Mouse (Mus musculus): ENCODE data around the gene Uck2. TPM values are rescaled to one million over a fixed set of nuclear protein-coding genes. Genes with fewer than 3 reads are reported as not detected.

Gene Uck2
- polyA plus RNA-seq, 1 experiment from 2014 or later = 120 TPM

DNA sequence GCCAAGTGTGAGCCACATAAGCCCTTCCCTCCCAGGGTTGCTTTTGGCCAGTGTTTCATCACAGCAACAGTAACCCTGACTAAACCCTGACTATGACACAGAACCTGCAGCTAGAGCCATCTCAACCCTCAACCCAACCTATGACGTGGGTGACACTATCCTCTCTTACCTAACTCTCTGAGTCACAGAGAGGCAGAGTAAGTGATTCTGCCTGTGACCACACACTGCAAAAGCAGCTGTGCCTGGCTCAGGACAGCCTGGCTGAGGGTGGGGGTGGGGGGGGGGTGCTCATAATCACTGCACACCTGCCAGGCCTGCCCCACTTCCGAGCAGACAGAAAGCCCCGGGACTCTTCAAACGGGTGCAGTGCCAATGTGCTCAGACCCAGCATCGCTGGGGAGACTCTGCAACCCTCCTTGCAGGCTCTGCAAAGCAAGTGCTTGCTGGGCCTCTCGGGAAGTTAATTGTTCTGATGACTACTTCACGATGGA lies 42.9 kb downstream of the Uck2 start:
- Histone ChIP-seq H3K27me3 (replicated peaks; ENCODE audit: low read depth, poor library complexity, severe bottlenecking) (no peaks in the 10 kb centered on the region), H3K4me1 (peaks cover 86% of the 10 kb centered on the region), H3K9me3 (no peaks in the 10 kb centered on the region), H3K27ac (replicated peaks) (0 out of 2 replicates have a peak overlapping the region, but pooled peaks have one; percentile 35), H3K4me3 (no peak overlapping the region), H3K36me3 (replicated peaks) (peaks cover 7% of the 10 kb centered on the region)
- no peak for DNase-seq (ENCODE audit: low spot score)
- 53% methylated on average over 7 of the region's 7 CpGs for WGBS

DNA sequence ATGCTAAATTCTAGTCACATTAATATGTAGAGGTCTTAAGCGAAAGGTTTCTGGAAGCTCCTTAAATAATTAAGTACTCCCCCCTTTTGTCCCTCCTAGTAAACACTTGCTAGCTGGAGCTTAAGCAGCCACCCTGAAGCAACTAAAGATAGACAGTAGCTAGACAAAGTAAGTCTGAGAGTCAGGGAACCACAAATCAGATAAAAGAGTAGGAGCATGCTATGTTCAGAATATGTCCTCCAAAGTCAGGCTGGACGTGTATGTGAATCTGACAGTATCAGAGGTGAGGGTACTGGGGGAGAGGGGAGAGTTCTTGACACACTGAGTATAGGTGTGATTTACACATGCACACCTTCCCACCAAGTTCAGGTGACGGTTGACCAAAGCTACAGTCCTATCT lies 43.6 kb downstream of the Uck2 start:
- peaks cover 85% of the 10 kb centered on the region for H3K4me1 ChIP-seq
- 77% methylated on average over 3 of the region's 3 CpGs for WGBS
- H3K9me3 ChIP-seq = no peaks in the 10 kb centered on the region
- H3K27ac ChIP-seq (replicated peaks) = no peak overlapping the region
- no peak for DNase-seq (ENCODE audit: low spot score)
- H3K36me3 ChIP-seq (replicated peaks) = peaks cover 15% of the 10 kb centered on the region
- no peaks in the 10 kb centered on the region for H3K27me3 ChIP-seq (replicated peaks; ENCODE audit: low read depth, poor library complexity, severe bottlenecking)
- no peak overlapping the region for H3K4me3 ChIP-seq

DNA sequence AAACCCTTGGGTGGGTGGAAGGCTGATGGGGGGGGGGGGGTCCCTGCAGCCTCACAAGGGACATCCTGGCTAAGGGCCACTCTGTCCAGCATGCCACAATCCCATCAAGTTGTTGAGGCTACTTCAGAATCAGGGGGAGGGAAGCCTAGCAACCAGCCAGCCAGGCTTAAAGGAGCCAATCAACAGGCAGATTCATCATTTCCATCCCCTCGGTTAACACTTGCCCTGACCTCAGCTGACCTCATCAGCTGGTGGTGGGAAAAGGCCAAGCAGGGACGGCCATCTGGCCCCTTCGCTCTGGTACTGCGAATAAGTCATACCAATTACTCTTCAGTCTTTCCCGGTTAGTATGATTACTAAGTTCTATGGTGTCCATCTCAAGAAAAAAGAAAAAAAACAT lies 44.8 kb downstream of the Uck2 start:
- Histone ChIP-seq H3K36me3 (replicated peaks) (peaks cover 26% of the 10 kb centered on the region), H3K4me3 (no peak overlapping the region), H3K27me3 (replicated peaks; ENCODE audit: low read depth, poor library complexity, severe bottlenecking) (no peaks in the 10 kb centered on the region), H3K4me1 (peaks cover 83% of the 10 kb centered on the region), H3K9me3 (no peaks in the 10 kb centered on the region), H3K27ac (replicated peaks) (peak overlapping the region; percentile 40; the same call in 1 of the 2 replicates)
- peak; percentile 49 for DNase-seq (ENCODE audit: low spot score)
- WGBS = 16% methylated on average over 5 of the region's 5 CpGs

DNA sequence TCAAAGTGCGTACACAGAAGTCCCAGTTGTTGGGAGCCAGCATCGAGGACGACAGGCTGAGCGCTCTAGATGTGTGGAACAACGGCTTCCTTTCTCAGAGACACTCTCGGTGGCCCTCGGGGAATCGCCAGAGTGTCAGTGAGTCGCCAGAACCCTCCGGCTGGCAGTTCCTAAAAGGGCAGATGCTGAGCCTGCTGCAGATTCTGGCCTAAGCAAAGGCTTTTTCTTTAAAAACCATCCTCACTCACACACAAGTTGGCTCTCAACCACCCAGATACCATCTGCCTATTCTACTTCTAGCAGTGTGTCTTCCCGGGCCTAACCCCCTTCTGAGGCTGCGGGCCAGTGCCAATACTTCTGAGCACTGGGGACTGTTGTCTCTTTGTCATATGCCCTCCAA lies 45.2 kb downstream of the Uck2 start:
- Histone ChIP-seq H3K4me1 (peaks cover 79% of the 10 kb centered on the region), H3K9me3 (no peaks in the 10 kb centered on the region), H3K27ac (replicated peaks) (peak overlapping the region; percentile 40; the same call in 1 of the 2 replicates), H3K27me3 (replicated peaks; ENCODE audit: low read depth, poor library complexity, severe bottlenecking) (no peaks in the 10 kb centered on the region), H3K4me3 (no peak overlapping the region), H3K36me3 (replicated peaks) (peaks cover 31% of the 10 kb centered on the region)
- no peak for DNase-seq (ENCODE audit: low spot score)
- WGBS = 39% methylated on average over 12 of the region's 12 CpGs

DNA sequence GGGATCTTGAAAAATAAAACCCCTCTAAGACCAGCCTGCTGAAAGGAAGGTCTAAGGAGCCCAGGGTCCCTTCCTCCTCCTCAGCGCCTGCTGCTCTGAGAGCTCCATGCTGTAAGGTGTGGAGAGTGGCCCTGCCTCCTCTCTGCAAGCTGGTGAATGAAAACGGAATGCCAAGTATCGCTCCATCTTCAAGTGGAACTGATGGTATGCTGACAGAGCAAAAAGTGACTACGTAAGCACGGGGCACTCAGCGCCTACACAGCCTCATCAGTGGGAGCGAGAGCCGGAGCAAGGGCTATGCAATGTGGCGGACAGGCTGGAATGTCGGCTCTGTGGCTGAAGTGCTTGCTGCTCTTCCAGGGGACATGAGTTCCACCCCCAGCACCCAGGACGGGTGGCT lies 47.3 kb downstream of the Uck2 start:
- no peak for DNase-seq (ENCODE audit: low spot score)
- Histone ChIP-seq H3K36me3 (replicated peaks) (peaks cover 52% of the 10 kb centered on the region), H3K9me3 (no peaks in the 10 kb centered on the region), H3K27me3 (replicated peaks; ENCODE audit: low read depth, poor library complexity, severe bottlenecking) (no peaks in the 10 kb centered on the region), H3K27ac (replicated peaks) (no peak overlapping the region), H3K4me1 (peaks cover 57% of the 10 kb centered on the region), H3K4me3 (no peak overlapping the region)
- 84% methylated on average over 11 of the region's 11 CpGs for WGBS

DNA sequence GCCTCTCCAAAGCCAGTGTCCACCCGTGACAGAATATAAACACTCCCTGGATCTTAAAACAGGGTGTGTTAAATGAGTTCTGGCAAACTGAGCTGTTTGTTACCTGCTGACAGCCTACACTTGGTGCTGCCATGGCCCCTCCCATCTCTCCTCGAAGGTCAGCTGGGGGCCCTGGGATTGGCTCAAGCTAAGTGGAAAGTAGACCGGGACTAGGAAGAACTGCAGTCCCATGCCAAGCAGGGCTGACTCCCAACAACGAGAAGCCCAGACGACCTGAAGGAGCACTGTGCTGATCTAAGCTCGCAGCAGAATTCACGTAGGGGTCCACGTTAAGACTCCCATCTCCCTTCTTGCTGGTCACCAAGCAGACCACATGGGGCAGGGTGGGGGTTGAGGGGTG lies 48.3 kb downstream of the Uck2 start:
- H3K36me3 ChIP-seq (replicated peaks) = peaks cover 62% of the 10 kb centered on the region
- H3K27ac ChIP-seq (replicated peaks) = no peak overlapping the region
- 86% methylated on average over 8 of the region's 8 CpGs for WGBS
- no peaks in the 10 kb centered on the region for H3K9me3 ChIP-seq
- H3K4me3 ChIP-seq = no peak overlapping the region
- DNase-seq (ENCODE audit: low spot score) = no peak
- H3K27me3 ChIP-seq (replicated peaks; ENCODE audit: low read depth, poor library complexity, severe bottlenecking) = no peaks in the 10 kb centered on the region
- peaks cover 47% of the 10 kb centered on the region for H3K4me1 ChIP-seq

DNA sequence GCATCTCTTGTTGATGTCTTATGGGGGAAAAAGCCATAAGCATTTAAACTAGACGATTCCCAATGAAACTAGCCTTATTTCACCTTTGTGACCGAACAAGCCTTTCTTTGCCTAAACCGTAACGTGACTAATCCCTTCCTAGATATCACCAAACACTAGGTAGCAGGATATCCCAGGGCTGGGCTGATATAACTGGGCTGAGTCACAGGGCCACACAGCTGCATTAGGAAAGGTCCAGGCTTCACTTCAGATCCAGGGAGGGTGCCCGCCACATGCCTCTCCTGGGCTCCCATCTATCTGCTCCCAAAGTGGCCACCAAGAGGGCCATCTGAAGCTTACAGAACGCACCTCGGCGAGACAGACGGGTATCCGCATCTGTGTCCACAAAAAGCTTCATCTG lies 50.8 kb downstream of the Uck2 start:
- no peaks in the 10 kb centered on the region for H3K9me3 ChIP-seq
- no peak for DNase-seq (ENCODE audit: low spot score)
- H3K4me3 ChIP-seq = no peak overlapping the region
- H3K36me3 ChIP-seq (replicated peaks) = peaks cover 83% of the 10 kb centered on the region
- no peak overlapping the region for H3K27ac ChIP-seq (replicated peaks)
- H3K4me1 ChIP-seq = peaks cover 23% of the 10 kb centered on the region
- H3K27me3 ChIP-seq (replicated peaks; ENCODE audit: low read depth, poor library complexity, severe bottlenecking) = no peaks in the 10 kb centered on the region
- WGBS = 95% methylated on average over 10 of the region's 10 CpGs

DNA sequence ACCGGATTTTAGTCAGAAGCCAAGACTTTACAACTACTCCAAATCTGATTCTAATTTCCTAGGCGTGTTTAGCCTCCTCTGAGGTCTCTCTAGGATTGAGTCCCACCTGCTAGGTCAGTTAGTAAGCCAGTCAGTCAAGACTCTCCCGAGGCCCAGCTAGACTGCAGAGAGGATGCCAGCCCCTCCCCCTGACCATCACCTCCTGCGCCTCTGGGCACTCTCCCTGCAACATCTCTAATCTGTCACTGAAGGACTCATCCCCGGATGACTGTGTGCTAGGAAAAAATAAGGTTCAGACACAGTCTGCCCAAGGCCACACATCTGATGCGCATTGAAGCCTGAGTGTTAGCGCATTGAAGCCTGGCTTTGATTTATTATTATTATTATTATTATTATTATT lies 52.2 kb downstream of the Uck2 start:
- Histone ChIP-seq H3K4me3 (no peak overlapping the region), H3K27ac (replicated peaks) (no peak overlapping the region), H3K36me3 (replicated peaks) (peaks cover 95% of the 10 kb centered on the region), H3K27me3 (replicated peaks; ENCODE audit: low read depth, poor library complexity, severe bottlenecking) (no peaks in the 10 kb centered on the region), H3K9me3 (no peaks in the 10 kb centered on the region), H3K4me1 (peaks cover 11% of the 10 kb centered on the region)
- 81% methylated on average over 7 of the region's 7 CpGs for WGBS
- no peak for DNase-seq (ENCODE audit: low spot score)

DNA sequence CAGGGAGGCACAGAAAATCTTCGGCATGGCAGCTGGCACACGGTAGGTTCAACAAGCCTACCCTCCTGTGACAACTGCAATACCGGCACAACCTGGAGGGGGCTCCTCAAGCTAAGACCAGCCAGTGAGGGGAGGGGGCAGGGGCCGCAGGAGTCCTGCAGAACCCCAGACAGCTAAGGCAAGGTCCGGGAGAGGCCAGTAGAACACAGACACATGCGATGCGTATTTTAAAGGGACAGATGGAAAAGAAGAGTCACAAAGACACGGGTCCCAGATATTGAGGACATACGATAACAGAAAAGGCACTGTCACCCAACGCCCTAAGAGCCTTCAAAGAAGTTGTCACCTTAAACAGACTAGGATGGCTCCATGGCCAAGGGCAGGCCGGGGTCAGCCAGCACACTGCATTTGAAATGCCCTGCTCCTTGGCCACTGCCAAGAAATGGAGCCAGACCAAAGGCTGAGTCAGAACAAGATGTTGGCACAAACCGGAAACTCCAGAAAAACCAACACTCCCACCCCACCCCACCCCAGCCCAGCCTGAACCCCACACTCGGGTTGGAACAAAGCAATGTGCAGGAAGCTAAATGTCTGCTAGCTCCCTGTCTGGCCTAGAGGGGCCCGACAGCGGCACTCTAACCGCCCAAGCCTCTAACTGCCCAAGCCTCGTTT lies 53.4 kb downstream of the Uck2 start:
- H3K27ac ChIP-seq (replicated peaks) = no peak overlapping the region
- H3K9me3 ChIP-seq = no peaks in the 10 kb centered on the region
- WGBS = 87% methylated on average over 17 of the region's 17 CpGs
- no peaks in the 10 kb centered on the region for H3K27me3 ChIP-seq (replicated peaks; ENCODE audit: low read depth, poor library complexity, severe bottlenecking)
- H3K36me3 ChIP-seq (replicated peaks) = peaks cover 96% of the 10 kb centered on the region
- 0 out of 2 replicates have a peak, but pooled peaks cover under 1% of the 10 kb centered on the region for H3K4me1 ChIP-seq
- no peak for DNase-seq (ENCODE audit: low spot score)
- H3K4me3 ChIP-seq = no peak overlapping the region

DNA sequence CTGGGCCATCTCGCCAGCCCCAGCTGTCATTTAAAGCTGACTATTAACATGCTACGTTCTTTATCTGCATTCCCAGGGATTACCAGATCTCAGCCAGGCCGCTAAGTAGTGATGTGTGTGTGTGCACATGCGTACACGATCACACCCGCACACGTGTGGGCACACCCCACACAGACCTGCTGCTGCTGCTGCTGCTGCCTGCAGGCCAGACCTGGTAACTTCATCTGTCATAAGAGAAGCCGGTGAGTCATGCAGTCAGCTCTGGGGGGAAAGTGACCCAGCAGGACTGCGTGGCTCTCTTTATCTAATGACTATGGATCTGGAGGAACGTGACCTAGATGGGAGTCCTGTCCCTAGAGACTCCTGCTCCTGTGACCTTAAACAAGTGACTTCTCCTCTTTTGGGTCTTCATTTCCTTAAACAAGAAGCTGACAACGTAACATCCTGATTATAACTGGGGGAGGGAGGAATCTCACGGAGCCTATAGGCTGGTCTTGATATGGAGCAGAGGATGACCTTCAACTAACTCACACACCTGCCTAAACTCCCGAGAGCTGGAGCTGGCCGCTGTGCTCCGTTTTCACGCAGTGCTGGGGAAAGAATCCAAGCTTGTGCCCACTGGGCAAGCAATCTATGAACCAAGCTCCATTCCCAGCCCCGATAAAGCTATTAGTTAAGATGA lies 54.0 kb downstream of the Uck2 start:
- WGBS = 92% methylated on average over 17 of the region's 17 CpGs
- Histone ChIP-seq H3K4me1 (no peaks in the 10 kb centered on the region), H3K4me3 (no peak overlapping the region), H3K36me3 (replicated peaks) (peaks cover 96% of the 10 kb centered on the region), H3K27ac (replicated peaks) (no peak overlapping the region), H3K27me3 (replicated peaks; ENCODE audit: low read depth, poor library complexity, severe bottlenecking) (no peaks in the 10 kb centered on the region), H3K9me3 (no peaks in the 10 kb centered on the region)
- DNase-seq (ENCODE audit: low spot score) = no peak

DNA sequence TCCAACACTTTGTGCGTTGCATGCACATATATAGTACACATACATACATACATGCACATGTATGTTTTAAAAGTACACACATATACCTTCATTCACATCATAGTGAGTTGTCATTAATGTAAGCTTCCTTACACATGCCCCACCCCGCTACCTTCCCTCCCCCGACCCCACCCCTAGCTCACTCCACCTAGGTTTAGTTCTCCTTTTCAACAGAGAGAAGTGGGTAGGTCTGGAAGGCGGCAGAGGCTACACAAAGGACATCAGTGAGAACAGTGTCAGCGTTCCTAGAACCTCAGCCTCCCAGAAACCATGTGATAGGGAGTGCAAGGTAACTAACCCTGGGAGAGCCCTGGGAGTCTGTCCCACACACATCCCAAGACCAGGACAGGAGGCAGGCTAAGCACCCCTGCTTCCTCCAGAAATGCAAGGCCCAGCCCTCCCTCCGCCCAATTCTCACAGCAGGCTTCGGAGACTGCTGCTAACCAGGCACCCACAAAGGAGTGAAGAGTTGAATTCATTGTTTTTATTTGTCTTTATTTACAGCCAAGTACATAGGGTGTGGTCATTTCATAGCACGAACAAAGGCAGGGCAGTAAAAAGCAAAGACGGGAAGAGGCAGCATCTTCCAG lies 62.6 kb downstream of the Uck2 start:
- Histone ChIP-seq H3K27ac (replicated peaks) (no peak overlapping the region), H3K4me3 (no peak overlapping the region), H3K36me3 (replicated peaks) (peaks cover 48% of the 10 kb centered on the region), H3K27me3 (replicated peaks; ENCODE audit: low read depth, poor library complexity, severe bottlenecking) (no peaks in the 10 kb centered on the region), H3K9me3 (no peaks in the 10 kb centered on the region), H3K4me1 (no peaks in the 10 kb centered on the region)
- WGBS = 86% methylated on average over 9 of the region's 9 CpGs
- no peak for DNase-seq (ENCODE audit: low spot score)

DNA sequence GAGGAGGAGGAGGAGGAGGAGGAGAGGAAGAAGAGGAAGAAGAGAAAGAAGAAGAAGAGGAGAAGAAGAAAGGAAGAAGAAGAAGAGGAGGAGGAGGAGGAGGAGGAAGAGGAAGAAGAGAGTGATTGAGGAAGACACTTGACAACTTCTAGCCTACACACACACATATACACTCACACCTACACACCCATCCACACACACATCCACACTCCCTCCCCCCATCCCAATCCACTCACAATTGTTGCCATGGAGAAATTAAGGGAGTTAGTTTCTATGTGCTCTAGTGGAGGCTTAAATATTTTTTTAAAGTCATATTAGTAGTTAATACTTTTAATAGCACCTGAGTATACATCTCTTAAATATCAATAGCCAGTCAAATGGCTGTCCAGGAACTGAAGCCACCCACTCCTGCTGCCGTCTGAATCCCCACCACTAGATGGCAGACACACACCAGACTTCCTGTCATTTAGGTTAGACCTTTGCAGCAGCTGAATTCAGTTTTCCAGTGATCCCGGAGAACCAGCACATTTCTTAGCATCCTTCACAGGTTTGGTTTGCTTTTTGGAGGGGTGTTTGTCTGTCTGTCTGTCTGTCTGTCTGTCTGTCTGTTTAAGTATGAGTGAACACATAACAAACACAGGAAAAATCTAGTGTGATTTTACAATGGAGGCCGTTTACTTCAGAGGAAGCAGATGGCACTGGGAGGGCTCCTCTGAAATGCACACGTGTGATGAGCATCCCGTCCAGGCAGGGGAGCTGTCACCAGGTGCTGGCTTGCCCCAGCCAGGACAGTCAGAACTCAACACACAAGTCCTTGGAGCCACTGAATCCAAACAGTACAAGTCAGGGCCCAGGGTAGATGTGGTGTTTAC lies 64.6 kb downstream of the Uck2 start:
- peak; percentile 82 for DNase-seq (ENCODE audit: low spot score)
- no peak overlapping the region for H3K27ac ChIP-seq (replicated peaks)
- no peaks in the 10 kb centered on the region for H3K9me3 ChIP-seq
- no peaks in the 10 kb centered on the region for H3K4me1 ChIP-seq
- H3K27me3 ChIP-seq (replicated peaks; ENCODE audit: low read depth, poor library complexity, severe bottlenecking) = no peaks in the 10 kb centered on the region
- peaks cover 28% of the 10 kb centered on the region for H3K36me3 ChIP-seq (replicated peaks)
- 8% methylated on average over 5 of the region's 5 CpGs for WGBS
- no peak overlapping the region for H3K4me3 ChIP-seq

All from embryonic facial prominence, embryonic 10.5 days (tissue).